Mouse (Mus musculus) left cerebral cortex, postnatal 10 days (tissue): ENCODE results near the gene Hoxa11. TPM values are rescaled to one million over a fixed set of nuclear protein-coding genes. Genes with fewer than 3 reads are reported as not detected.

Source experiments
- DNase-seq, 2 experiments: peaks; one replicate each; pipeline ENCODE4 v3.0.0; 2021 to 2022; ENCODE audit warnings: low spot score in 2 of 2, mixed read lengths in 1 of 2; ENCODE audit errors: extremely low spot score in 1 of 2
- intact Hi-C: fragments of 180-260 bp; cut with DNase I; formaldehyde crosslinking; loops from one replicate; pipeline ENCODE4 v1.15.1; 2025
- total RNA-seq, 2 experiments: library from RNA; stranded (reverse); gene quantifications; 2 replicates each; pipeline ENCODE4 v1.2.3; 2021

Hoxa11 gene
- total RNA-seq, 2 experiments from 2014 or later = not detected

GRCm38 (mm10) chr6:52226569-52227257, 18.9 kb downstream of the Hoxa11 start:
- intact Hi-C loops = loop anchor here (10.0 kb wide), 1 partner anchor 1412 kb away; no protein-coding TSS in a partner anchor
- peak in 1 of 2 experiments; percentile 14 for DNase-seq

GRCm38 (mm10) chr6:52225612-52226568, 19.7 kb downstream of the Hoxa11 start:
- intact Hi-C loops = loop anchor here (10.0 kb wide), 1 partner anchor 1411 kb away; no protein-coding TSS in a partner anchor
- DNase-seq = peak in 1 of 2 experiments; percentile 22

GRCm38 (mm10) chr6:52224895-52225611, 20.6 kb downstream of the Hoxa11 start:
- peak in 1 of 2 experiments; percentile 7 for DNase-seq
- intact Hi-C loops = loop anchor here (5.0 to 10.0 kb wide), 2 partner anchors 353 to 1410 kb away; no protein-coding TSS in a partner anchor

- DNase-seq = no peak
- intact Hi-C loops = loop anchor here (5.0 to 10.0 kb wide), 2 partner anchors 352 to 1409 kb away; no protein-coding TSS in a partner anchor
Observed at GRCm38 (mm10) chr6:52223939-52224760, 21.5 kb downstream of the Hoxa11 start.

GRCm38 (mm10) chr6:52222729-52223128, 22.9 kb downstream of the Hoxa11 start:
- intact Hi-C loops = loop anchor here (5.0 to 10.0 kb wide), 2 partner anchors 350 to 1408 kb away; no protein-coding TSS in a partner anchor
- no peak for DNase-seq

GRCm38 (mm10) chr6:52221993-52222685, 23.5 kb downstream of the Hoxa11 start:
- intact Hi-C loops = loop anchor here (2.0 to 10.0 kb wide), 3 partner anchors 350 to 1407 kb away; no protein-coding TSS in a partner anchor
- DNase-seq = no peak

GRCm38 (mm10) chr6:52221337-52221992, 24.1 kb downstream of the Hoxa11 start, which contains the start of gene Hoxa7:
Hoxa7 (minus strand) TSS chr6:52221854.
- DNase-seq = peak; percentile 65 to 80
- intact Hi-C loops = loop anchor here (2.0 to 10.0 kb wide), 3 partner anchors 349 to 1407 kb away; no protein-coding TSS in a partner anchor

GRCm38 (mm10) chr6:52220865-52221310, 24.7 kb downstream of the Hoxa11 start:
- no peak for DNase-seq
- intact Hi-C loops = loop anchor here (2.0 to 10.0 kb wide), 3 partner anchors 349 to 1406 kb away; no protein-coding TSS in a partner anchor

- no peak for DNase-seq
Observed at GRCm38 (mm10) chr6:52220003-52220864, 25.4 kb downstream of the Hoxa11 start.

GRCm38 (mm10) chr6:52219234-52219942, 26.2 kb downstream of the Hoxa11 start:
- DNase-seq = no peak
- intact Hi-C loops = loop anchor here (5.0 kb wide), 1 partner anchor 1037 kb away; no protein-coding TSS in a partner anchor

More at GRCm38 (mm10) chr6:52220003-52220864, 25.4 kb downstream of the Hoxa11 start:
- intact Hi-C loops = loop anchor here (2.0 to 10.0 kb wide), 3 partner anchors 348 to 1405 kb away; no protein-coding TSS in a partner anchor

- DNase-seq = no peak
- intact Hi-C loops = loop anchor here (5.0 kb wide), 1 partner anchor 1036 kb away; no protein-coding TSS in a partner anchor
Observed at GRCm38 (mm10) chr6:52218643-52219215, 26.9 kb downstream of the Hoxa11 start.

GRCm38 (mm10) chr6:52217895-52218642, 27.5 kb downstream of the Hoxa11 start:
- intact Hi-C loops = loop anchor here (5.0 kb wide), 1 partner anchor 1036 kb away; no protein-coding TSS in a partner anchor
- no peak for DNase-seq

- DNase-seq = no peak
- intact Hi-C loops = loop anchor here (5.0 kb wide), 1 partner anchor 1035 kb away; no protein-coding TSS in a partner anchor
Observed at GRCm38 (mm10) chr6:52217459-52217768, 28.2 kb downstream of the Hoxa11 start.
